ENCODE assay signal across 25 mouse cellular contexts in the genomic region with DNA sequence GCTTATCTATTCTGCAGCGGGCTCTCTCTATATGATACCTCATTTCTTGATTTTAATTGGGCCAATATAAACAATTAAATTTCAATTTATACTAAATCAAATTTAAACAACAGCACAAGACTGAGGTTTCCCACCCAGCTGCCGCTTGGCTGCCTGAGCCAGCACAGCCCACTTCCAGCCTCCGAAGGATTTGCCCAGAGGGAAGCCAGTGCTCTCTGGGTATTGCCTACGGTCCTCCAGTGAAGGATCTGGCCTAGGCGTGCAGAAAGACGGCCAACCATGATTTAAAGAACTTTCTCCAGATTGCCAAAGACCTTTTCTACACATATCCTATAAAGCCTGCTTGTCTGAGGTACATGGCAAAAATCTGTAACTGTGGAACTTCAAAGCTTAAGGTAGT.
"Had no signal": no experiment of that assay in that cellular context is flagged by ENCODE, and none has a peak within 500 bp of the region (broad histone marks: within the 10 kb centered on the region; RNA-seq: fewer than 3 reads in every experiment).

No protein-coding gene starts in this region.

- H3K9me3 ChIP-seq: heart, embryonic 10.5 days; heart, embryonic 13.5 days; heart, embryonic 15.5 days; hindbrain, embryonic 12.5 days; hindbrain, embryonic 15.5 days; kidney, embryonic 15.5 days; limb, embryonic 10.5 days; limb, embryonic 12.5 days had no signal

- H3K36me3 ChIP-seq: heart, embryonic 13.5 days; heart, embryonic 15.5 days; hindbrain, embryonic 12.5 days; hindbrain, embryonic 15.5 days; kidney, embryonic 15.5 days had no signal

- DNase-seq: gastrocnemius, postnatal 14 days; gastrocnemius, postnatal 36 days; heart, adult 18-20 months; heart, postnatal 14 days; heart, postnatal 36 days; kidney, adult 11 months; kidney, adult 2 months; kidney, adult 9 months; kidney, postnatal 14 days; kidney, postnatal 36 days; liver had no signal

- H3K9ac ChIP-seq: heart, embryonic 13.5 days; heart, embryonic 15.5 days; hindbrain, embryonic 12.5 days; hindbrain, embryonic 15.5 days; kidney, embryonic 15.5 days; limb, embryonic 12.5 days had no signal

- H3K27me3 ChIP-seq: heart, embryonic 13.5 days; heart, embryonic 15.5 days; hindbrain, embryonic 12.5 days; hindbrain, embryonic 15.5 days; kidney, embryonic 15.5 days; limb, embryonic 12.5 days had no signal

- H3K4me3 ChIP-seq: heart, embryonic 10.5 days; heart, embryonic 13.5 days; heart, embryonic 15.5 days; hindbrain, embryonic 12.5 days; hindbrain, embryonic 15.5 days; kidney, embryonic 15.5 days; layer of hippocampus, adult 2 months; left cerebral cortex, adult 2 months; limb, embryonic 10.5 days; limb, embryonic 12.5 days had no signal

- ATAC-seq: hindbrain, postnatal 0 days; intestine, embryonic 16.5 days had no signal

- H3K4me2 ChIP-seq: heart, embryonic 13.5 days; heart, embryonic 15.5 days; hindbrain, embryonic 12.5 days; hindbrain, embryonic 15.5 days; kidney, embryonic 15.5 days; limb, embryonic 12.5 days; liver, embryonic 11.5 days had no signal

- H3K27ac ChIP-seq: heart, embryonic 10.5 days; heart, embryonic 13.5 days; heart, embryonic 15.5 days; hindbrain, embryonic 12.5 days; hindbrain, embryonic 15.5 days; hindbrain, postnatal 0 days; kidney, embryonic 15.5 days; kidney, postnatal 0 days; layer of hippocampus, adult 2 months; left cerebral cortex, adult 2 months; limb, embryonic 10.5 days; limb, embryonic 12.5 days had no signal
